Mouse (Mus musculus) urinary bladder, adult 18-20 months (tissue): Measurements from ENCODE around the gene Osm.

Experiments
- DNase-seq, 2 experiments: peaks; one replicate each; pipeline ENCODE4 v3.0.0; 2022; ENCODE audit warnings: low spot score in 2 of 2, mixed read lengths in 2 of 2

Osm gene

GRCm38 (mm10) chr11:4238167-4238566 is 1.9 kb downstream of the Osm start:
- no peak for DNase-seq

GRCm38 (mm10) chr11:4239691-4240090 is 3.5 kb downstream of the Osm start:
- DNase-seq = no peak

GRCm38 (mm10) chr11:4240151-4240550 is 3.9 kb downstream of the Osm start:
- no peak for DNase-seq

GRCm38 (mm10) chr11:4241180-4241579 is 5.0 kb downstream of the Osm start:
- no peak for DNase-seq

- DNase-seq = no peak
These were observed 9.9 kb downstream of the Osm start for GRCm38 (mm10) chr11:4246126-4246525.

DNA sequence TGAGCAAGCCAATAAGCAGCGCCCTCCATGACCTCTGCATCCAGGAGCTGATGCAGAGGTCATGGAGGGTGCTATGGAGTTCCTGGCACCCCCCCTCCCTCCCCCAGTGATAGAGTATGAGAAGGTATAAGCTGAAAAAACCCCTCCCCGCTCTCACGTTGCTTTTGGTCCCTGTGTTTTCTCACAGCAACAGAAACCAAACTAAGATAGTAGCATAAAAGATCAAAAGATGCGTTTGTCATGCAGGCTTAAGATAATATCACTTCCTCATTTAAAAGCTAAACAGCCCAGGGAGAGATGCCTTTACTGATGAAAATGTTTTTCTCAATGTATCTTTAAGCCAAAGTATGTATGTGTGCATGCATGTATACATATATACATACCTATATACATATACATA is 10.4 kb downstream of the Osm start:
- no peak for DNase-seq

DNA sequence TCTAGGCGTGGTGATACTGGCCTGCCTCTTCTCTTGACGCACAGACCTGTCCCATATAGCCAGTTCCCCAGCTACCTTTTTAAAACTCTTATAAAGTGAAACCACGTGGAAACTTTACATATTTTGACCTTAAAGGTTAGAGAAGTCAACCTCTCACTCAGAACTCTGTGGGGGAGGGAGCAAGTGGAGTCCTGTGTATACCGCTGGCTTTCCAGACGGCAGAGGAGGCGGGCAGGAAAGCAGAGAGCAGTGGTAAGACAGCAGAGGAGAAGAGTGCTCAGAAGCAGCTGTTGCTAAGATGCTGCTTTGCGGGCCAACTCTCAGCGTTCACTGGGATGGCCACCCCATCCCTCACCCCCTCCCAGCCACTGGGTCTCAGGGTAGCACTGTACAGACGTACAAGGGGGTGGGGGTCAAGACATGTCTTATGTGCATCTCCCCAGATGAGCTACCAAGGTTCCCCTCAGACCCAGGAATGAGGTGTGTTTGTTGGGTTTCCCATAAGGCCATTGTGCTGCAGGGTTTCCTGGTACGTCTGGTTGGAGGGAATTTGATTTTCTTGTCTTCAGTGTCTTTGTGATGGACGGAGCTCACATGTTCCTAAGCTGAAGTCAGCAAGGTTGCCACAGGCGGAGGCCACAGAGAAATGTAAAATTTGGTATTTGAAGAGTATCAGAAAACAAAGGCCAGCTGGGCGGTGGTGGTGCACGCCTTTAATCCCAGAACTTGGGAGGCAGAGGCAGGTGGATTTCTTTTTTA is 11.2 kb downstream of the Osm start:
- no peak for DNase-seq

GRCm38 (mm10) chr11:4249151-4249550 is 12.9 kb downstream of the Osm start:
- no peak for DNase-seq

DNA sequence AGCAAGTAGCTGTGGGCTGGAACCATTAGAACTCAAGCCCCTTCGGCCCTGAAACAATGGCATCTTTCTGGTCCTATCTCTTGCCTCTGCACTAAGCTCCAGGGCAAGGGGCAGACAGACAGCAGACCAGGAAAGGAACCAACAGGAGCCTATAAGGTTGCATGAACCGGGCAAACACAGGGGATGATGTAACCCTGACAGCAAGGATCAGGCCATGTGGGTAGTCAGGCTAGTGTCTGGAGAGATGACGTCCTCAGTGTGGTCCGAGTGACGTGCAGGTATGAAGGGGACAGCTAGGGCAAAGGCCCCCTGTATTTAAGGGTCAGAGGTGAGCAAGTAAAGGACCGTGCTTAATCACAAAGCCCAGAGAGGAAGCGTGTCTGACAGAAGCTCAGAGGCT is 14.1 kb downstream of the Osm start:
- DNase-seq = no peak

DNA sequence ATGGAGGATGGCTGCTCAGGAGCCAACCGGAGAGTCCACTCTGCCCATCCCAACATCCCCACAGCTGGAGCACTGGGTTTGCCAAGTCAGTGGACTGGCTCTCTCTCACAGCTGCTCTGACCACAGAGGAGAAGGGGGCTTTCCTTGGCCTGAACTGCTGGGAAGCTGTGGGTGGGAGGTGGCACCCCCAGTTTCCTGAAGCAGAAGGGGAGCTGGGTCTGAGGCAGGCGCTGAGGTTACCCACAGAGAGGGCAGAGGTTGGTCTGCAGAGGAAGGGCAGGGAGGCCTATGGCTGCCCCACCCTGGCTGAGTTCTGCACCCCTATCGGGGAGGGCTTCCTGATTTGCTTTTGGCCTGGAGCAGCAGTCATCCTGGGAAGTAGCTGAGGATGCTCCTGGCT is 15.2 kb downstream of the Osm start:
- DNase-seq = no peak

DNA sequence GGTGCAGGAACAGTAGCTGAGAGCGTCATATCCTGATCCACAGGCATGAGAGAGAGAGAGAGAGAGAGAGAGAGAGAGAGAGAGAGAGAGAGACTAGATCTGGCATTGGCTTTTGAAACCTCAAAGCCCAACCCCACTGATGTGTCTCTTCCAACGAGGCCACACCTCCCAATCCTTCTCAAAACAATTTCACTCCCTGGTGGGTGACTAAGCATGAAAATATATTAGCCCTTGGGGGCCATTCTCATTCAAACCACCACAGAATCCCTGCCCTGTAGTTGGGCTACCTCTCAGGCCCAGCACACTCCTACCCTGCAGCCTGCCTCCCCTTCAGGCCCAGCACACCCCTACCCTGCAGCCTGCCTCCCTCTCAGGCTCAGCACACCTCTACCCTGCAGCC is 16.7 kb downstream of the Osm start:
- no peak for DNase-seq

DNA sequence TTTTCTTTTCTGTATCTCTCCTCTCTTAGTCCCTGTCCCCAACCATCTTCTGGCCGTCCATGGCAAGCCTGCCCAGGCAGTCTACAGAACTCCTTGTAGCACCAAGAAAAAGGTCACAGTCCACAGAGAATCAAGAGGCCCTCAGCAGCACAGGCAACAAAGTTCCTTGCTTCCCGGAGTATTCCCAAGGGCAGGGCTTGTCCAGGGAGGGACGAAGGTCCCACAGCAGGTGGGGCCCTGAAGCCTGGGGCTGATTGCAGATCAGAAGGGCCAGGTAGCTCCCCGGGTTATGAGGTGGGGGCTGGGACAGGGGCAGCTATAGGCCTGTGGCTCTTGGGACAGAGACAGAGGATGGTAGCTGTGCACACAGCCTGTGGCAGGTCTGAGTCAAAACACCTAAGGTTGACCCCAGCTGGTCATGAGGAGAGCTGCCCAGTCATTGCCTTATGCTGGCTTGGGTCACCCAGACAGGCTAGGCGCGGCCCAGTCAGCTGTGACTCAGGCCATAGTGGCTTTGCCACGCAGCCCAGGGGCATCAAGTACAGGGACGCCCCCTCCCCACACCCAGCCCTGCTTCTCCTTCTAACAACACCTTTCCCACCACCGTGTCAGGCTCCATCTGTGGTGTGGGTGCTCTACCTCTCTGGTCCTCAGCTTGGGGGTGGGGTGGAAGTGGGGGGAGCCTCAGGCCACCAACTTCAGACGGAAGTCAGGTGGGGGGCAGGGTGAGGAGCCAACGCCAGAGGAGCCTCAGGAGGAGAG is 20.8 kb downstream of the Osm start, which contains the start of gene Lif:
Lif (plus strand) TSS at position 712 of the 762 bp plus-strand sequence.
- no peak for DNase-seq

DNA sequence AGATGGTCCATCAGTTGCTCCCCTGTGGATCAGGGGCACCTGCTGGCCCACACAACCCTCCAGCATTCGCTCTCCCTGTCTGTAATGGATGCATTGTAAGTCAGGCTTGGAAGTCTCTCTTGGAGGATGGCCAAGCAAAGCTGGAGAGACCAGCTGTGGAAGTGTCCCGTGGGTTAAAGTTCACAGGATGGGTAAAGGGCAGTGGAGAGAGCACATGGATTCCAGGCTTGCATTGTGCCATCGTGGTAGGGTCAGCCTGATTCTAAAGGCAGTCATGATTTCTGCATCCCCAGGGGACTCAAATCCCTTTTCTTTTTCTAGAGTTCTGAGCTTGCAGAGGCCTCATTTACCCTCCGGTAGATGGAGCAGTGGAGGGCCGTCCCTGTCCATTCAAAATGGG is 21.5 kb downstream of the Osm start:
- no peak for DNase-seq

GRCm38 (mm10) chr11:4258657-4259082 is 22.4 kb downstream of the Osm start:
- DNase-seq = peak; percentile 69 to 82

DNA sequence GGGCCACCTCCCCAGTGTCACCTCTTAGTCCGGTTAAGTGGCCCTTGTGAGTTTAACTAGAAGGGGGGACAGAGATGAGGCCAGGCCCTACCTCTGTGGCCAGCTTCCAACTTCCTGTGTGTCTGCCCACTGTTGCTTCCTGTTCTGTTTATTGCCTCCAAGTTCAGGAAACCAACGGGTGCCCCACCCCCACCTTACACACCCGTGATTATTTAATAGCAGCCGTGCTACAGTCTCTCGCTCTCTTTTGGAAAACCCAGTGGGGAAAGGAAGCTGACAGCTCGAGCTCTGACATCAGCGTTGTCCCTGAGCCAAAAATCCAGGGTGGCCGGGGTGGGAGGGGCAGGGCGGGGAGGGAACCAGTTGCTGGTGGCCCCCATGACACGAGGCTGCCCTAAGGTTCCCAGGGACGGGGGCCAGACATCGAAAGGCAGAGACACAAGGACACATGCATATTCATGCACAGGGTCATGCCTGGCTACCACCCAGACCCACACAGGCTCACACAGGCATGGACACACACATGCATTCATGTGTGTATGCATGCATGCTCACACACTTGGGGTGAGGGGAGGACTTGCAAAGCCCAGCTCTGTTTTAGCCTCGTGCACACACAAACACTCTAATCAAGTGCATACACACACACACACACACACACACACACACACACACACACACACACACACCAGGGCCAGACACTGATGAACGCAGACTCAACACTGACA is 24.4 kb downstream of the Osm start:
- DNase-seq = no peak

DNA sequence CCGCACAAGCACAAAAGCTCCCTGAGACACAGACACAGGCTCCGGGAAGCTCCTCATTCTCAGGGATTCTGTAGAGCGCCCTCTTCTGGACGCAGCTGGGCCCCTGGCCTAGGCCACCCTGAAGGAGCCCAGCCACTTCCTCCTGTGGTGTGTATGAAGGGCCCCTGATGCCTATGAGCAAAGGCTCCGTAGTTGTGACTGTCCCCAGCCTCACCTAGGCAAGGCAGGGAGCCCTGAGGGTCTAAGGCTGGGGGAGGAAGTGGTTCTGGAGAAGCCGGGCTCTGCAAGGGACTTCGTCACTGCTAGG is 24.9 kb downstream of the Osm start:
- no peak for DNase-seq

- no peak for DNase-seq
These were observed 25.7 kb downstream of the Osm start for GRCm38 (mm10) chr11:4261969-4262368.

GRCm38 (mm10) chr11:4262847-4263246 is 26.6 kb downstream of the Osm start:
- DNase-seq = no peak

DNA sequence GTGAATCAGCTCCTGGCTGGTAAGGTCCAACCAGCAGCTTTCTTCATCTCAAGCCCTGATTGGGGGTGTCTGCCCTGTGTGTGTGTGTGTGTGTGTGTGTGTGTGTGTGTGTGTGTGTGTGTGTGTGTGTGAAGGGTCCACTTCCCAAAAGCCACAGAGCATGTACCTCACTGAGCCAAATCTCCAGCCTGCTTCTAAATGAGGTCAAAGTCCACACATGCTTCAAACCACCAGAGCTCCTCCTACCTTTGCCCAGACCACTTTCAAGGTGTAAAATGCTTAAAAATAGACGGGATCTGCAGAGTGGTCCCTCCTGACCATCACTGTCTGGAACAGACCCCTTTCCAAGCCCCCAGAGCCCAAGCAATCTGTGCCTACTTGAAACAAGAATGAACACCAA is 27.1 kb downstream of the Osm start:
- no peak for DNase-seq

GRCm38 (mm10) chr11:4264066-4264465 is 27.8 kb downstream of the Osm start:
- peak in 1 of 2 experiments; percentile 65 for DNase-seq

DNA sequence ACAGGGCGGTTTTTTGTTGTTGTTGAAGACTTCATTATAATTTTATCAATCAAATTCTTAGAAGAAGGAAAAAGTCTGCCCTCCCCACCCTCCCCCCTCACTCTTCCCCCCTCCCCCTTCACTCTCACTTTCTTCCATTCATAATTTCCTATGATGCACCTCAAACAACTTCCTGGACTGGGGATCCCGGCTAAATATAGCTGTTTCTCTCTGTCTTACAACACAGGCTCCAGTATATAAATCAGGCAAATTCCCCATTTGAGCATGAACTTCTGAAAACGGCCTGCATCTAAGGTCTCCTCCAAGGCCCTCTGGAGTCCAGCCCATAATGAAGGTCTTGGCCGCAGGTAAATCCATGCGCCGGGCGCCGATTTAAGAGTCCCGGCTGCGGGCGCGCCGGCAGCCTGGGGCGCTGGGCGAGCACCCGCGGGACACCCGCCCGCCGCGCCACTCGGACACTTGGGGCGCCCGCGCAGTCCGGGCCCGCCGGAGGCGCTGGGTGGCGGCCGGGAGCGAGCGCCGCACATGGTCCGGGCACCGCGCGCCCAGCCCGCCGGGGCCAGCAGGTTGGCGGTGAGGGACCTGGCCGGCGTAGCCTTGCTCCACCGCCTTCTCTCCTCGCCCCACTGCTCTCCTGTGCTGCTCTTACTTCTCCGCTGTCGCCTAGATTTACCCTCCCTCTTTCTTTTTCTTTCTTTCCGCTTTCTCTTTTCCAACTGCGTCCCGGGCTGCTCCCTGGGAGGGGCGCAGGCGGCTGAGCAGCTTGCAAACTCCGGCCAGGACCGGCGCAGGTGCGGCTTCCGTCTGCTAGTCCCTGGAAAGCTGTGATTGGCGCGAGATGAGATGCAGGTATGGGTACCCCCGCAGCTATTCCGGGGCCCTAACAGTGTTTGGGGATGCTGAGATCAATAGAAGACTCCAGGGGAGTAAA is 30.3 kb downstream of the Osm start:
- DNase-seq = peak; percentile 31 to 66

- no peak for DNase-seq
These were observed 31.0 kb downstream of the Osm start for GRCm38 (mm10) chr11:4267202-4267578.
